Mouse (Mus musculus) cortical plate, adult 2 months (tissue): ENCODE data around the gene Myo7a.

Experiments used
- CTCF ChIP-seq: fragments of 200-500 bp; IDR thresholded peaks from 2 replicates; pipeline ENCODE4 v1.5.1; 2011; ENCODE audit warnings: mild to moderate bottlenecking, control low read depth, low read length; ENCODE audit not compliant: insufficient read depth; ENCODE audit errors: extremely low read depth
- POLR2A ChIP-seq: fragments of 200-500 bp; IDR thresholded peaks from 2 replicates; pipeline ENCODE4 v1.6.1; 2011; ENCODE audit warnings: mild to moderate bottlenecking, low read length, control low read depth; ENCODE audit not compliant: insufficient read depth; ENCODE audit errors: extremely low read depth

GRCm38 (mm10) chr7:98152400-98152799, 33.1 kb upstream of the Myo7a start:
- TF ChIP-seq CTCF (no peak), POLR2A (no peak)
